Mouse (Mus musculus): Measurements from ENCODE around the gene Rasgrp1. TPM values are rescaled to one million over a fixed set of nuclear protein-coding genes. Genes with fewer than 3 reads are reported as not detected.

The Rasgrp1 gene
- polyA plus RNA-seq, 1 experiment = 194 TPM

GRCm38 (mm10) chr2:117371706-117372105 lies 28.9 kb upstream of the Rasgrp1 start:
- H3K27ac ChIP-seq (ENCODE audit: insufficient read depth, low read length) = no peak overlapping the region
- no peak for TF ChIP-seq POLR2A (IDR thresholded peaks at IDR 0.05; ENCODE audit: extremely low read depth, insufficient read depth, low read length)
- TF ChIP-seq CTCF (IDR thresholded peaks at IDR 0.05; ENCODE audit: extremely low read depth, insufficient read depth, low read length) = no peak
- no peak overlapping the region for H3K4me3 ChIP-seq (ENCODE audit: insufficient read depth, low read length)
- peaks cover 2% of the 10 kb centered on the region for H3K4me1 ChIP-seq (ENCODE audit: control insufficient read depth, insufficient read depth, low read length)

- H3K4me1 ChIP-seq (ENCODE audit: control insufficient read depth, insufficient read depth, low read length) = peaks cover under 1% of the 10 kb centered on the region
- H3K4me3 ChIP-seq (ENCODE audit: insufficient read depth, low read length) = no peak overlapping the region
- TF ChIP-seq CTCF (IDR thresholded peaks at IDR 0.05; ENCODE audit: extremely low read depth, insufficient read depth, low read length) (no peak), POLR2A (IDR thresholded peaks at IDR 0.05; ENCODE audit: extremely low read depth, insufficient read depth, low read length) (no peak)
- no peak overlapping the region for H3K27ac ChIP-seq (ENCODE audit: insufficient read depth, low read length)
Observed at GRCm38 (mm10) chr2:117366478-117366877, 23.7 kb upstream of the Rasgrp1 start.

GRCm38 (mm10) chr2:117364056-117364455 lies 21.3 kb upstream of the Rasgrp1 start:
- H3K4me3 ChIP-seq (ENCODE audit: insufficient read depth, low read length) = no peak overlapping the region
- no peaks in the 10 kb centered on the region for H3K4me1 ChIP-seq (ENCODE audit: control insufficient read depth, insufficient read depth, low read length)
- TF ChIP-seq POLR2A (IDR thresholded peaks at IDR 0.05; ENCODE audit: extremely low read depth, insufficient read depth, low read length) (no peak), CTCF (IDR thresholded peaks at IDR 0.05; ENCODE audit: extremely low read depth, insufficient read depth, low read length) (no peak)
- no peak overlapping the region for H3K27ac ChIP-seq (ENCODE audit: insufficient read depth, low read length)

- no peak for TF ChIP-seq CTCF (IDR thresholded peaks at IDR 0.05; ENCODE audit: extremely low read depth, insufficient read depth, low read length)
- no peak for TF ChIP-seq POLR2A (IDR thresholded peaks at IDR 0.05; ENCODE audit: extremely low read depth, insufficient read depth, low read length)
- H3K4me3 ChIP-seq (ENCODE audit: insufficient read depth, low read length) = no peak overlapping the region
- no peak overlapping the region for H3K27ac ChIP-seq (ENCODE audit: insufficient read depth, low read length)
- no peaks in the 10 kb centered on the region for H3K4me1 ChIP-seq (ENCODE audit: control insufficient read depth, insufficient read depth, low read length)
Observed at GRCm38 (mm10) chr2:117357939-117358338, 15.1 kb upstream of the Rasgrp1 start.

GRCm38 (mm10) chr2:117352305-117353123 lies 9.7 kb upstream of the Rasgrp1 start:
- no peak overlapping the region for H3K27ac ChIP-seq (ENCODE audit: insufficient read depth, low read length)
- no peaks in the 10 kb centered on the region for H3K4me1 ChIP-seq (ENCODE audit: control insufficient read depth, insufficient read depth, low read length)
- TF ChIP-seq CTCF (IDR thresholded peaks at IDR 0.05; ENCODE audit: extremely low read depth, insufficient read depth, low read length) (no peak), POLR2A (IDR thresholded peaks at IDR 0.05; ENCODE audit: extremely low read depth, insufficient read depth, low read length) (no peak)
- H3K4me3 ChIP-seq (ENCODE audit: insufficient read depth, low read length) = no peak overlapping the region

- Histone ChIP-seq H3K27ac (ENCODE audit: insufficient read depth, low read length) (no peak overlapping the region), H3K4me1 (ENCODE audit: control insufficient read depth, insufficient read depth, low read length) (no peaks in the 10 kb centered on the region), H3K4me3 (ENCODE audit: insufficient read depth, low read length) (no peak overlapping the region)
- TF ChIP-seq POLR2A (IDR thresholded peaks at IDR 0.05; ENCODE audit: extremely low read depth, insufficient read depth, low read length) (no peak), CTCF (IDR thresholded peaks at IDR 0.05; ENCODE audit: extremely low read depth, insufficient read depth, low read length) (no peak)
Observed at GRCm38 (mm10) chr2:117350138-117350537, 7.3 kb upstream of the Rasgrp1 start.

GRCm38 (mm10) chr2:117343240-117343624 lies 431 bp upstream of the Rasgrp1 start:
- no peak for TF ChIP-seq CTCF (IDR thresholded peaks at IDR 0.05; ENCODE audit: extremely low read depth, insufficient read depth, low read length)
- TF ChIP-seq POLR2A (IDR thresholded peaks at IDR 0.05; ENCODE audit: extremely low read depth, insufficient read depth, low read length) = no peak
- peaks cover 1% of the 10 kb centered on the region; the same call in 1 of the 2 replicates for H3K4me1 ChIP-seq (ENCODE audit: control insufficient read depth, insufficient read depth, low read length)
- peak overlapping the region; percentile 91; the same call in 1 of the 2 replicates for H3K4me3 ChIP-seq (ENCODE audit: insufficient read depth, low read length)
- no peak overlapping the region for H3K27ac ChIP-seq (ENCODE audit: insufficient read depth, low read length)

- TF ChIP-seq POLR2A (IDR thresholded peaks at IDR 0.05; ENCODE audit: extremely low read depth, insufficient read depth, low read length) (no peak), CTCF (IDR thresholded peaks at IDR 0.05; ENCODE audit: extremely low read depth, insufficient read depth, low read length) (peak; percentile 51)
- Histone ChIP-seq H3K27ac (ENCODE audit: insufficient read depth, low read length) (peak overlapping the region; percentile 88), H3K4me1 (ENCODE audit: control insufficient read depth, insufficient read depth, low read length) (peaks cover 3% of the 10 kb centered on the region; the same call in 1 of the 2 replicates), H3K4me3 (ENCODE audit: insufficient read depth, low read length) (peak overlapping the region; percentile 91)
Observed at GRCm38 (mm10) chr2:117342090-117342546, 683 bp downstream of the Rasgrp1 start.

GRCm38 (mm10) chr2:117338501-117338900 lies 4.3 kb downstream of the Rasgrp1 start:
- H3K4me1 ChIP-seq (ENCODE audit: control insufficient read depth, insufficient read depth, low read length) = peaks cover 13% of the 10 kb centered on the region
- TF ChIP-seq CTCF (IDR thresholded peaks at IDR 0.05; ENCODE audit: extremely low read depth, insufficient read depth, low read length) (peak; percentile 60), POLR2A (IDR thresholded peaks at IDR 0.05; ENCODE audit: extremely low read depth, insufficient read depth, low read length) (no peak)
- peak overlapping the region; percentile 64 for H3K27ac ChIP-seq (ENCODE audit: insufficient read depth, low read length)
- H3K4me3 ChIP-seq (ENCODE audit: insufficient read depth, low read length) = peak overlapping the region; percentile 34

- Histone ChIP-seq H3K4me1 (ENCODE audit: control insufficient read depth, insufficient read depth, low read length) (peaks cover 17% of the 10 kb centered on the region), H3K27ac (ENCODE audit: insufficient read depth, low read length) (peak overlapping the region; percentile 70), H3K4me3 (ENCODE audit: insufficient read depth, low read length) (peak overlapping the region; percentile 34)
- TF ChIP-seq POLR2A (IDR thresholded peaks at IDR 0.05; ENCODE audit: extremely low read depth, insufficient read depth, low read length) (no peak), CTCF (IDR thresholded peaks at IDR 0.05; ENCODE audit: extremely low read depth, insufficient read depth, low read length) (no peak)
Observed at GRCm38 (mm10) chr2:117337902-117338301, 4.9 kb downstream of the Rasgrp1 start.

Data from cortical plate, adult 2 months (tissue).